Mouse (Mus musculus) 416B (cell line): Measurements from ENCODE around the gene Gpr146.
"Not testable (repeated sequence)": the region's sequence is repeated elsewhere in the genome, so short reads cannot be mapped to it uniquely, and the experiment has no call there.

ENCODE experiments used
- DNase-seq: peaks from one replicate; pipeline ENCODE4 v3.0.0; 2011; ENCODE audit warnings: low read depth

Gene Gpr146

DNA sequence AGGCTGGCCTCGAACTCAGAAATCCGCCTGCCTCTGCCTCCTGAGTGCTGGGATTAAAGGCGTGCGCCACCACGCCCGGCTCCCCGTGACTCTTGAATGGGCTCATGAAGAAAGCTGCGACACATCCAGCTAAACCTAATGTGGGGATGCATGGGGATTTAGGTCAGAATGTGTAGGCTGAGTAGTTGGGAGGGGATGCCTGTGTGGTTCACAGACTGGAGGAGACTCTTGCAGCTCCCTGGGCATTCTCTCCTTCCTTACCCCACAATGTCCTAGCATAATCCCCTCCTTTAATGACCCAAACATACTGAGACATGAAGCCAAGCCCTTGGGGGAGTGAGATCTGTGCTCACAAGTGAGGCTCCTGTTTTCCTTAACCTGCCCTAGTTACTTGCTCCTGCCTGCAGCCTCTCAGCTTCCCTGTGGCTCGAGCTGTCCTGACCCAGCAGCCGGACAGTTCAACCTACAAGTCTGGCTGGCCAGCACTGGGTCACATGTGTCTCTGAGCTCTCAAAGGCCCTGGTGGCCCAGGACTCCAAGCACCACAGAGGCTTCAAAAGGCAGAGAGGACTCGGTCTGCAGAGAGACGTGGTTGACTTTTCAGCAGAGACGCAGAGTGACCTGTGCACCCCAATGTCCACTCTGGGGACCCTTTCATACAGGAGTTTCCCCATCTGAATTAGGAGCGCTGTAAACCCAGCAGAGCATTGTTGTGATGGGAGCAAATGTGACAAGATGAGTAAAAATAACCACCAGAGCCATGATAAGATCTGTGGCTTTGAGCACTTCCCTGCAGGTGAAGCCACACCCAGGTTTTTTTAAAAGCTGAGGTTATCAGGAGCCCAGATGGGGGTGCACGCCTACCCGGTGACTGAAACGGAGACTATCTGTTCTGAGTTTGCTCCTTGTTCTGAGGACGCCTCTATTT is 4.4 kb downstream of the Gpr146 start:
- DNase-seq = peak; percentile 88

- DNase-seq = peak; percentile 95
Observed at GRCm38 (mm10) chr5:139382760-139383159, 5.3 kb downstream of the Gpr146 start.

DNA sequence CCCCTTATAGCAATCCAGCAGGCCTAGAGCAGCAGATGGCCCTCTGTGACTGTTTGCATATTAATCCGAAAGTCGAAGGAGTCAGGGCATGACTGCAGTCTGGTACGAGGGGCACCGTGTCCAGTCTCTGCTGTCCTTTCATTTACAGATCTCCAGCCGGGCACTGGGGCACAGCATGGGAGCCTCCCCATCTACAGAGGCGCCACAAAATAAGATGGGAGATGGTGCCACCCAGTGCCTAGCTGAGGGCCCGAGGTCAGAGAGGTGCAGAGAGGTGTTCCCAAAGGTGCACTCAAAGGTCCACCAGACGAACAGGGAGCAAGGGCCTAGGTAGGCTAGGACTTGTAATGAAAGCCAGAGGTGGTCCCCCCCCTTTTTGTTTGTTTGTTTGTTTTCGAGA is 5.7 kb downstream of the Gpr146 start:
- no peak for DNase-seq

DNA sequence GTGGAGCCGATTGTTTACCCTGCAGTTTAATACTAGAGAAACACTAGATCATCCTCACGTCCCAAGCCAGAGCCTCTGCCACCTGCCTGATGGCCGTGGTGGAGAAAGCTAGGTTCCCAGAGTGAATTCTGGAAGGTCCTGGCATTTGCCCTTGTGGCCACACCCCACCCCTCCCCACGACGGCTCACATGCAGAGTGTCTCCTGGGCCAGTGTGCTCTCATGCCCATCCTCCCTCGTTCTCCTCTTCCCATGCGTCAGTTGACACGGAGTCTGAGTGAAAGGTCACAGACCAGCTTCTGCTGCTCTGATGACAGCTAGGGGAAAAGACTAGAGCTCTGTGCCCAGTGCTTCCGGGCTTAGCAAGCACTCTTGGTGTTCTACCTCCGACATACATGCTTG is 7.0 kb downstream of the Gpr146 start:
- DNase-seq = no peak

- no peak for DNase-seq
Observed at GRCm38 (mm10) chr5:139386047-139386446, 8.6 kb downstream of the Gpr146 start.

GRCm38 (mm10) chr5:139387329-139388194 is 10.1 kb downstream of the Gpr146 start:
- DNase-seq = peak; percentile 41

GRCm38 (mm10) chr5:139388195-139388570 is 10.7 kb downstream of the Gpr146 start:
- DNase-seq = no peak

- no peak for DNase-seq
Observed at GRCm38 (mm10) chr5:139388694-139389675, 11.5 kb downstream of the Gpr146 start.

GRCm38 (mm10) chr5:139389676-139390061 is 12.2 kb downstream of the Gpr146 start:
- no peak for DNase-seq

- not testable (repeated sequence) for DNase-seq
Observed at GRCm38 (mm10) chr5:139390324-139391119, 13.0 kb downstream of the Gpr146 start.

- DNase-seq = no peak
Observed at GRCm38 (mm10) chr5:139391309-139391990, 14.0 kb downstream of the Gpr146 start.

- DNase-seq = no peak
Observed at GRCm38 (mm10) chr5:139392219-139393196, 15.0 kb downstream of the Gpr146 start.

DNA sequence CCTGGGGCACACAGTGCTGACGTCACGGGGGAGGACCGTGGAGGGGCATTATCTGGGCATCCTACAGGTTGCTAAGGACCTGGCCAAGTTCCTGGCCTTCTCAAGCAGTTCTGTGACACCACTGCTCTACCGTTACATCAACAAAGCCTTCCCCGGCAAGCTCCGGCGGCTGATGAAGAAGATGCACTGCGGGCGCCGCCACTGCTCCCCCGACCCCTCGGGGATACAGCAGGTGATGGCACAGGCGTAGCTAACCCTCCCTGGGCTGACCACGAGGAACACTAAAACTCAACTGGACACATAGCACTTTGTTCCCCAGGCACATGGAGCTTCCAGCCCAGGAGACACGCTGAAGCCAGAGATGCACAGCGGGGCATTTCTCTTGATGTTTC is 15.7 kb downstream of the Gpr146 start:
- DNase-seq = no peak

DNA sequence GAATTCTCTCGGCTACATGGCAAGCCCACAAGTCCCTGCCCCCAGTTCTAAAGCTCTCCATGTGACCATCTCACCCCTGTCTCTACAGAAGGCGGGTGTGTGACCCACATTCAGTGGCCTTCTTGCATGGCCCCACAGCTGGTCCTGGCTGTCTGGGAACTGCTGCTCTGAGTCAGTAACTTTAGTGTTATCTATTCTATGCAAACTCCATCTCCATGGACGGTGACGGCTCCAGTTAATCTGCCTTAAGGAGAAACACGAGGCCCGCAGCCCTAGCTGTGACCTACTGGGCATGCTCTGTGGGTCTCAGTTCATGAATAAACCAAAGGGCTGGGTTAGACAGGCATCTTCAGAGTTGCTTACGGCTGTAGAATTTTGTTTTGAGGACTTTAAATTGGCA is 16.9 kb downstream of the Gpr146 start:
- no peak for DNase-seq

GRCm38 (mm10) chr5:139395528-139395927 is 18.0 kb downstream of the Gpr146 start:
- no peak for DNase-seq

GRCm38 (mm10) chr5:139397359-139397916 is 19.9 kb downstream of the Gpr146 start:
- no peak for DNase-seq

DNA sequence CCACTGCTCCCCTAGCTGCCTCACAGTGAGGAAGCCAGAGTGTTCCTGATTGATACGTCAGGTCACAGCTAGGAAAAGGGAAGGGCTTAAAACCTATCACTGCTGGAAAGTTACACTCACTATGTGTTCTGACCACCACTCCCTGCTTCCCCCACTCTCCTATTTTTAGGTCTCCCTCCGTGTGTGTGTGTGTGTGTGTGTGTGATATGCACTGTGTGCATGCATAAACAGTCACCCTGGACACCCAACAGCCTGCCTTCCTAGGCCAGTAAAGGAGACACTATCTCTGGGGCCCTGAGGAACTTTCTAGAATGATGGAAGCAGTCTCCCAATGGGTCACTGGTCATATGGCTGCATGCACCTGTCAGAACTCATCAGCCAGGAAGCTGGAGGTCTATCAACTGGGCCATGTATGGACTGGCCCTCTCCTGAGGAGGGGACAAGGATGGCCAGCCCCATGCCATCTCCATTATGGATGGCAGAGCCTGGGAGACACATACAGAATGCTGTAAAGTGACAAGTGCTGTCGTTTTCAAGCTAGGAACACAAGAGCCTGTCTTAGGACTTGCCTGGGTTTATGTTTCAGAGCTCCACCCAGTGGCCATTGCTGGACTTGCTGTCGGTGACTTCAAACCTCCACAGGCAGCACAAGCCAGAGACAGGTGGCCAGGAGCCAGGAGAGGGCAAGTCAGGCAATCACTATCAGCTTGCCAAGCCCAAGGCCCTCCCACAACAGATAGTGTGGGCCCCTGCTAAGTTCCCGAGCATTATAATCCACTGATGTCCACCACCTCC is 20.7 kb downstream of the Gpr146 start:
- peak; percentile 94 for DNase-seq

DNA sequence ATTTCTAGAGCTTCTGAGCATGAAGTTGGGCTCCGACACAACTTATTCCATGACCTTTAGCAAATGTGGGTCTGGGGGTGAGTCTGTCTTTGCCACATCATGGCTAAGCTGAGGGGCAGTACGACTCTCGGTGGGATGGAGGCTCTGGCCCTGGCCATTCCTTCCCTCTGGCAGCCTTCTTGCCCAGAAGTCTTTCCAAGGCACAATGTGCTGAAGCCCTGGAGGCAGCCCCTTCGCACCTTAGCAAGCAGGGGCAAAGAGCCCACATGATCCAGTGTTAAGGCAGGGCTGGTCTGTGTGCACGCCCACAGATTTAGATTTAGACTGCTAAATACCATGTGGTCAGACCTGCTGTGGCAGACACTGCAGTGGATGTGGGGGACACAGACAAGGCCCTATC is 21.3 kb downstream of the Gpr146 start:
- DNase-seq = no peak
